Mouse (Mus musculus) small intestine, adult 2 months (tissue): ENCODE data around the gene Gm42421. TPM values are rescaled to one million over a fixed set of nuclear protein-coding genes. Genes with fewer than 3 reads are reported as not detected.

Experiments used
- H3K27ac ChIP-seq: fragments of 200-500 bp; 2 replicates; pipeline ENCODE4 v1.5.1; 2012; ENCODE audit warnings: low read depth, low read length, control low read depth, inconsistent platforms; ENCODE audit not compliant: insufficient read depth
- H3K27me3 ChIP-seq: fragments of 200-500 bp; 2 replicates; pipeline ENCODE4 v1.6.1; 2012; ENCODE audit warnings: mild to moderate bottlenecking, moderate library complexity, low read length, inconsistent platforms; ENCODE audit not compliant: control insufficient read depth, insufficient read depth
- H3K36me3 ChIP-seq: fragments of 200-500 bp; 2 replicates; pipeline ENCODE4 v1.6.1; 2012; ENCODE audit warnings: mild to moderate bottlenecking, low read length, control low read depth, inconsistent platforms; ENCODE audit not compliant: control insufficient read depth, insufficient read depth
- H3K4me1 ChIP-seq: fragments of 200-500 bp; 2 replicates; pipeline ENCODE4 v1.6.1; 2012; ENCODE audit warnings: low read length, inconsistent platforms, mixed read lengths; ENCODE audit not compliant: control insufficient read depth, insufficient read depth, insufficient read length
- H3K4me3 ChIP-seq: fragments of 200-500 bp; 2 replicates; pipeline ENCODE4 v1.5.1; 2012; ENCODE audit warnings: low read depth, mild to moderate bottlenecking, control low read depth, inconsistent platforms, low read length, moderate library complexity
- CTCF ChIP-seq: fragments of 200-500 bp; IDR thresholded peaks from 2 replicates; pipeline ENCODE4 v1.5.1; 2012; ENCODE audit warnings: low read depth, mild to moderate bottlenecking, control low read depth, inconsistent platforms, low read length, moderate library complexity, mixed read lengths; ENCODE audit not compliant: insufficient replicate concordance, insufficient read length; ENCODE audit errors: extremely low read depth
- POLR2A ChIP-seq: fragments of 200-500 bp; IDR thresholded peaks from 2 replicates; pipeline ENCODE4 v1.6.1; 2012; ENCODE audit warnings: low read depth, mild to moderate bottlenecking, control low read depth, inconsistent platforms, low read length, moderate library complexity
- WGBS: fragments of 180-500 bp; shearing (Covaris S2); methylation state at CpG from one replicate; pipeline ENCODE4 v1.1.7; 2018; 5-methylcytosine and 5-hydroxymethylcytosine counted together
- polyA plus RNA-seq: library from polyadenylated mRNA; depleted of rRNA; stranded (reverse); fragments of >200 nt; gene quantifications from 2 replicates; pipeline ENCODE4 v1.2.3, GENCODE M21; 2012

The Gm42421 gene
- polyA plus RNA-seq, 1 experiment: not detected

GRCm38 (mm10) chr5:143903813-143904212 is 24.2 kb upstream of the Gm42421 start:
- no peak overlapping the region for H3K4me3 ChIP-seq
- no peak overlapping the region for H3K27ac ChIP-seq
- H3K4me1 ChIP-seq: peaks cover 6% of the 10 kb centered on the region; the same call in 1 of the 2 replicates
- H3K36me3 ChIP-seq: peaks cover 56% of the 10 kb centered on the region
- 72% methylated on average over 4 of the region's 4 CpGs for WGBS
- TF ChIP-seq CTCF (no peak), POLR2A (no peak)
- H3K27me3 ChIP-seq: no peaks in the 10 kb centered on the region

DNA sequence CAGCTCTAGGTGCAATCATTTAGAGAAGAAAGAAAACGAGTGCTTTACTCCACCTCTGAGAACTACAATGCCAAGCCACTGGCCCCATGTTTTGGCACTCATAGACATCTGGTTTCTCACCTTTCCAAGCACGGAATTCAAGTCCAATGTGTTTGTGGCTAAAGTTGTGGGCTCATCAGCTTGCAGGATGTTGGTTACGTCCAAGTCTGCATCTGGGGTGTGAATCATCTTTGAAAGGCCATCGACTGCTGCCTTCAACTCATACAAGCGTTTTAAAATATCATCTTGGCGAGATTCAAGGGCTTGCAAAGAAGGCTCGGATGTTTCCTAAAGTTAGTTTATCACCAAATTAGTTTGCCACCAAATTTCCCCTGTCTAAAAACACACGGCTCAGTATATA is 21.5 kb upstream of the Gm42421 start:
- WGBS: 84% methylated on average over 8 of the region's 8 CpGs
- Histone ChIP-seq H3K27me3 (no peaks in the 10 kb centered on the region), H3K36me3 (peaks cover 37% of the 10 kb centered on the region), H3K4me3 (no peak overlapping the region), H3K4me1 (peaks cover 6% of the 10 kb centered on the region; the same call in 1 of the 2 replicates), H3K27ac (no peak overlapping the region)
- no peak for TF ChIP-seq CTCF
- no peak for TF ChIP-seq POLR2A

- no peaks in the 10 kb centered on the region for H3K27me3 ChIP-seq
- H3K4me1 ChIP-seq: peaks cover 6% of the 10 kb centered on the region; the same call in 1 of the 2 replicates
- WGBS: under 1% methylated on average over 9 of the region's 9 CpGs
- H3K36me3 ChIP-seq: peaks cover 15% of the 10 kb centered on the region
- H3K27ac ChIP-seq: peak overlapping the region; percentile 66
- H3K4me3 ChIP-seq: peak overlapping the region; percentile 69
- TF ChIP-seq CTCF: no peak
- TF ChIP-seq POLR2A: no peak
Measured at GRCm38 (mm10) chr5:143908926-143909325, 19.0 kb upstream of the Gm42421 start.

DNA sequence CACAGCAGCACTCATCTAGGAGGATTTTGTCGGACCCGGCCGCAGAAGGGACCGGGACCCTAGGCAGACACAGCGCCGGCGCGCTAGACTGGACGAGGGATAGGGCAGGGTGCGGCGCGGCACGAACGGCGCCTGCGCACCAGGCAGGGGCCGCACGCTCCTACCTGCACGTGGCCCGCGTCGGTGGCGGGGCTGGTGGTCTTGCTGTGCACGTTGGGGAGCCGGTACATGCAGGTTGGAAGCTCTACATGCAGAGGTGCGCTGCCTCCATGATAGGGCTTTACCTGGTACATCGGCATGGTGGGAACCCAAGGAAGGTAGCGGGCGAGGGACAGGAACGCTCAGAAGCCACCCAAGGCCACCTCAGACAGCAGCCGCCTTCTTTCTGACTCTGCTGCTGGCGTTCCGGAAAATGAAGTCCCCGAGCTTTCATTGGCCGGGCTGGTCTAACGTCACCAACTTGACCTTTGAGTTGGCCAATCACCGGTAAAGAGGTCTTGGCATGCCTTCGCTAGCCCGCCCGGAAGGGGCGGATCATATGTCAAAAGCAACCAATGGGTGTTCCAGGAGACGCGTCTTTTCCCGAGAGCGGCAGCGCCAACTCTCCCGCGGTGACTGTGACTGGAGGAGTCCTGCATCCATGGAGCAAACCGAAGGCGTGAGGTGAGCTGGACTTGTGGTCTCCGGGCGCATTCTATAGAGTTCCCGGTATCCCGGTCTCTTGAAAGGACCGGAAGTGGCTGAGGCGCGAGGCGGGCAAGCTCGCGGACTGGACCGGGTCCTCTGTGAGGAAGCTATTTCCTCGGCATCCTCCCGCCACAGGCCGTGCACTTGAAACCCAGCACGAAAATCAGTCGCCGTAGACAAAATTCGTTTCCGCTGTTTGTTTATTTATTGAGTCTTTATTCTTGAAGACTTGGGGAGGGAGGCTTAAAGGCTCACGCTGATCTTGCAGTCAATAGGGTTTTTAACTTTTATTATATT is 18.3 kb upstream of the Gm42421 start, which contains the start of the genes Aimp2 and Pms2:
Aimp2 (minus strand) TSS at position 431 of the 984 bp plus-strand sequence.
Pms2 (plus strand) TSS at position 548 of the 984 bp plus-strand sequence.
- no peaks in the 10 kb centered on the region for H3K27me3 ChIP-seq
- peak within 1 kb of the TSS; percentile 66 for H3K27ac ChIP-seq
- peaks cover 6% of the 10 kb centered on the region; the same call in 1 of the 2 replicates for H3K4me1 ChIP-seq
- under 1% methylated on average over 70 of the region's 70 CpGs for WGBS
- peaks cover 13% of the 10 kb centered on the region for H3K36me3 ChIP-seq
- TF ChIP-seq POLR2A (peak; percentile 57; the same call in 1 of the 2 replicates), CTCF (no peak)
- H3K4me3 ChIP-seq: peak within 1 kb of the TSS; percentile 84

- no peaks in the 10 kb centered on the region for H3K27me3 ChIP-seq
- no peak overlapping the region for H3K27ac ChIP-seq
- WGBS: 86% methylated on average over 9 of the region's 9 CpGs
- peaks cover 20% of the 10 kb centered on the region for H3K36me3 ChIP-seq
- peaks cover 3% of the 10 kb centered on the region; the same call in 1 of the 2 replicates for H3K4me1 ChIP-seq
- TF ChIP-seq POLR2A (no peak), CTCF (no peak)
- no peak overlapping the region for H3K4me3 ChIP-seq
Measured at GRCm38 (mm10) chr5:143916221-143916620, 11.8 kb upstream of the Gm42421 start.

- Histone ChIP-seq H3K27me3 (no peaks in the 10 kb centered on the region), H3K4me3 (no peak overlapping the region), H3K36me3 (peaks cover 26% of the 10 kb centered on the region), H3K4me1 (peaks cover 3% of the 10 kb centered on the region; the same call in 1 of the 2 replicates), H3K27ac (no peak overlapping the region)
- WGBS: 40% methylated on average over 5 of the region's 5 CpGs
- TF ChIP-seq POLR2A: no peak
- TF ChIP-seq CTCF: peak; percentile 69; the same call in 1 of the 2 replicates
Measured at GRCm38 (mm10) chr5:143917418-143917817, 10.6 kb upstream of the Gm42421 start.

- Histone ChIP-seq H3K36me3 (peaks cover 29% of the 10 kb centered on the region), H3K27ac (no peak overlapping the region), H3K4me3 (no peak overlapping the region), H3K4me1 (peaks cover 3% of the 10 kb centered on the region; the same call in 1 of the 2 replicates), H3K27me3 (no peaks in the 10 kb centered on the region)
- TF ChIP-seq POLR2A (no peak), CTCF (no peak)
- WGBS: 68% methylated on average over 3 of the region's 3 CpGs
Measured at GRCm38 (mm10) chr5:143918120-143918519, 9.9 kb upstream of the Gm42421 start.
